Mouse (Mus musculus): ENCODE measurements around the gene Mblac2. TPM values are rescaled to one million over a fixed set of nuclear protein-coding genes. Genes with fewer than 3 reads are reported as not detected.

The Mblac2 gene
- 3.6 and 4.3 TPM in 2 replicates for polyA plus RNA-seq (2016; fragmentation: Nextera tagmentation; extraction: Ambion mirVana)

DNA sequence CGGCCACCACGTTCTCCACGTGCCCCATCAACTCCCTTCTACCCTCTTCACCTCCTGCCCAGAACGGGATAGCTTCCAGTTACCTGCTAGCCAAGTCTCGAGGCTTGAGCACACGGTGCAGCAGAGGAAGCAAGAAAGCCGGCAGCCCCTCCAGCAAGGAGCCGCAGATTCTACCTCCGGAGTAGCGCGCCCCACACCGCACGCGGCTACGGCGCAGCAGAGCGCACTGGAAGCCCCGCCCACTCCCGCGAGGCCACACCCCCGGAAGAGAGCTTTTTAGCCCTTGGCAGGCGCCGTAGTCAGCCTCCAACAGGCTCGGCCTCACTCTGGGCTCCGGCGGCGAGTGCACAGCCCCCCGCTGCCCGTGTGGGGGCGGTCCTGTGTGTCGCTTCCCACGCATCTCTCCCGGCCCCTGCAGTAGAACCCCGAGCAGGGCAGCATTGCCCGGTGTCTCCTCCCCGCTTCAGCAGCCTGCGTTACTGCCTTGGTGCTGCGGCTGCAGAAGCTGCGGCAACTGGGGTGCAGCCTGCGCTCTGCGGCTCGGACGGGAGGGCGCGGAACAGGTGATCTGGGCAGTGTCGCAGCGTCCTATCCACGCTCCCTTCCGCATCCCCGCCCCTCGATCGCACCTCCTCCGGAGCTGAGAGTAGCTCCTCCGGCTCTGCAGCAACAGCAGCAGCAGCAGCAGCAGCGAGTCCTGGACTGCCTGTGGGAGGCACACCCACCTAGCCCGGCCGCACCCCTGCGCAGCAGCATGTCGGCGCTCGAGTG is at the start of gene Mblac2, which contains the start of gene Polr3g:
TSS of gene Mblac2 (plus strand) at position 567 of the 771 bp plus-strand sequence.
TSS of gene Polr3g (minus strand) at position 239 of the 771 bp plus-strand sequence.
- WGBS = under 1% methylated on average over 61 of the region's 61 CpGs
- Histone ChIP-seq H3K27ac (replicated peaks) (peak within 1 kb of the TSS; percentile 89), H3K4me1 (peaks cover 25% of the 10 kb centered on the region), H3K9me3 (no peaks in the 10 kb centered on the region), H3K4me3 (peak within 1 kb of the TSS; percentile 84), H3K36me3 (replicated peaks) (peaks cover 3% of the 10 kb centered on the region; the same call in 1 of the 2 replicates), H3K27me3 (replicated peaks; ENCODE audit: low read depth, poor library complexity, severe bottlenecking) (no peaks in the 10 kb centered on the region)
- DNase-seq (ENCODE audit: low spot score) = peak; percentile 96

DNA sequence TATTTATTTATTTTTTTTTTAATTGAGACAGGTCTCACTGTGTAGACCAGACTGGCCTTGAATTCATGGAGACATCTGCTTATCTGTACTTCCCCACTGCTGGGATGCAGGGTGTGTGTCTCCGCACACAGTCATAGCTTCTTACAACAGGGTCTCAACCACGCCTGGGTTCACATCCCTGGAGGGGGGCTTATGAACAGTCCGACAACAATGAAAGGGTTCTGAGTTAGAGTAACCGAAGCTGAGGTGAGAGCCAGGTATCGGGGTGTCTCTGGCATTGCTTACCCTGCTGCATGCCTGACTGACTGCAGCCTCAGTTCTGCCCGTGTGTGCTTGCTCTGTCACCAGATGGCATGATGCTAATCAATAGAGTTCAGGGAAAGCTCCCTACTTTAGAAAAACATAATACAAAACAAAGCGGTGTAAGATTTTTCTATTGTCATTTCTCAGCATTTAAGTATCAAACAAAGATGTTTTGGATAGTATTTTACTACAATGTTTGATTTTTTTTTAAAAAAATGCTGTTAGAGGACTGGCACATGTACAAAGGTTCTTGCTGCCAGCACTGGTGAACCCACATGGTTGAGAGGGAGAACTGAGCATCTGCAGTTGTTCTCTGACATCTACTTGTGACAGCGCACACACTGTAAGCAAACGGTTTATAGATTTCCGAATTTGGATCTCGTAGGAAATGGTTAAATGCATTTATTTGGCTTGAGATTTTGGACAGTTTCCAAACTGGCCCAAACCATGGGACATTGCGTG is 47.4 kb upstream of the Mblac2 start:
- H3K9me3 ChIP-seq = no peaks in the 10 kb centered on the region
- no peak for DNase-seq (ENCODE audit: low spot score)
- WGBS = 91% methylated on average over 12 of the region's 12 CpGs
- H3K36me3 ChIP-seq (replicated peaks) = peaks cover 58% of the 10 kb centered on the region
- no peak overlapping the region for H3K4me3 ChIP-seq
- no peaks in the 10 kb centered on the region for H3K27me3 ChIP-seq (replicated peaks; ENCODE audit: low read depth, poor library complexity, severe bottlenecking)
- no peak overlapping the region for H3K27ac ChIP-seq (replicated peaks)
- H3K4me1 ChIP-seq = peaks cover 3% of the 10 kb centered on the region

DNA sequence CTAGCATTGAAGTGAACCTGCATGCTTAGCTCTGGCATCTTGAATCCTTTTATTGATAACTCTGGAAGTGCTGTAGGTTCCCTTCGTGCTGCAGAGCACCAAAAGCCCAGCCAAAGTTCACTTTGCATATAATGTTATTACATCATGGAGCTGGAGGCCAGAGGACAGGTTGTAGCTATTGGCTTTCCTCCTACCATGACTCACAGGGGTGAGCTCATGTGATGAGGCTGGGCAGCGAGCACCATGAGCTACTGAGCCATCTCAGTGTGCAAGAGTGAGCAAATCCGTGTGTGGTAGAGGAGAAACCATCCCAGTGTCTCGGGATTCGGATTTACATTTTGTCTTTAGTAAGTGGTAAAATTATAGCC is 46.8 kb upstream of the Mblac2 start:
- peaks cover 64% of the 10 kb centered on the region for H3K36me3 ChIP-seq (replicated peaks)

DNA sequence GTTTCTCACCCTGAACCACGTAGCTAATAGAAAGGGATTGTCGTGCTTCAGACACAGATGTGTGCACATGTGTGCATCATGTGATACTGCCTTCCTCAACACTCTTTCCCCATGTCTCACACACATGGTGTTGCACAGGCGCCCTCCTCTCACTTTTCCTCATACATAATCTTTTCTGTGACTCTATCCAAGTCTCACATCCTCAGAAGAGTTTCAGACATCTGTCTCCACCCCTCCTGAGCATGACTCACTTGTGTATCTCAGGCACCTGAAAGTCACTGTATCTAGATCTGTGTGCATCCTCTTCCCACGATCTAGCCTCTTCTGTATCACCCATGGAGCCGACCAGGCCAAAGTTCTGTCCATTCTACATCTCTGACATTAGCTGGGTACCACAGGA is 43.4 kb upstream of the Mblac2 start:
- no peak for DNase-seq (ENCODE audit: low spot score)
- H3K4me1 ChIP-seq = no peaks in the 10 kb centered on the region
- 89% methylated on average over 5 of the region's 5 CpGs for WGBS
- H3K27me3 ChIP-seq (replicated peaks; ENCODE audit: low read depth, poor library complexity, severe bottlenecking) = no peaks in the 10 kb centered on the region
- no peak overlapping the region for H3K27ac ChIP-seq (replicated peaks)
- peaks cover 71% of the 10 kb centered on the region for H3K36me3 ChIP-seq (replicated peaks)
- no peaks in the 10 kb centered on the region for H3K9me3 ChIP-seq
- no peak overlapping the region for H3K4me3 ChIP-seq

More for the DNA sequence above, 46.8 kb upstream of the Mblac2 start:
- Histone ChIP-seq H3K9me3 (no peaks in the 10 kb centered on the region), H3K4me3 (no peak overlapping the region), H3K4me1 (no peaks in the 10 kb centered on the region), H3K27ac (replicated peaks) (no peak overlapping the region), H3K27me3 (replicated peaks; ENCODE audit: low read depth, poor library complexity, severe bottlenecking) (no peaks in the 10 kb centered on the region)
- WGBS = 91% methylated on average over 5 of the region's 5 CpGs
- DNase-seq (ENCODE audit: low spot score) = no peak

DNA sequence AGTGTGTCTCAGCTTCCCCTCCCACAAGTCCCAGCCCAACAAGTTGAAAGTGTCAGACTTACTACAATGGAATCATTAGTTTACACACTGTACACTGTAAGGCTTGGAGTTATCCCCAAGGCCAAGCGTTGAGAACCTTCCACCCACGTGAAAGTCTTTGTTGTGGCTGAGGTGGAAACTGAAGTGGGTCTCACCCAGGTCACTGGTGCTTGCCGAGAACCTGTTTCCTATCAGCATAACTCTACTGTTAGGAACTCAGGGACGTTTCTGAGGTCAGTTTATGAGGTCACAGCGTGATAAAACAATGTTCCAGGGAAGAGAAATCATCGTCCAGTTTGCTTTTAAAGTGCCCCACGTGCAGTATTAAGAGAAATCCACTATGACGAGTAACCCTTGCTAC is 35.8 kb upstream of the Mblac2 start:
- 88% methylated on average over 8 of the region's 8 CpGs for WGBS
- no peaks in the 10 kb centered on the region for H3K27me3 ChIP-seq (replicated peaks; ENCODE audit: low read depth, poor library complexity, severe bottlenecking)
- H3K36me3 ChIP-seq (replicated peaks) = peaks cover 59% of the 10 kb centered on the region
- no peaks in the 10 kb centered on the region for H3K9me3 ChIP-seq
- no peaks in the 10 kb centered on the region for H3K4me1 ChIP-seq
- DNase-seq (ENCODE audit: low spot score) = no peak
- H3K27ac ChIP-seq (replicated peaks) = no peak overlapping the region
- no peak overlapping the region for H3K4me3 ChIP-seq

DNA sequence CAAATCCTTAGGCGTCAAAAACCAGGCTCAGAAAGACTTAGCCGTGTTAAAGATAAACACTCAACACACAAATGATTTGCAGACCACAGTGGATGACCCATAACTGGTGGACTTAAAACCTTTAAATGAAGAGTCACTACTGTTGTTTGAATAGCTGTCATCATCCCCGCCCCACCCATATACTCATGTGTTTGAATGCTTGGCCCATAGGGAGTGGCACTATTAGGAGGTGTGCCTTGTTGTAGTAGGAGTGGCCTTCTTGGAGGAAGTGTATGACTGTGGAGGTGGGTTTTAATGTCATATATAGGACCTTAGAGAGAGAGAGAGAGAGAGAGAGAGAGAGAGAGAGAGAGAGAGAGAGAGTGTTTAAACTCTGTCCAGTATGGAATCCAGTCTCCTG is 28.0 kb upstream of the Mblac2 start:
- Histone ChIP-seq H3K36me3 (replicated peaks) (peaks cover 21% of the 10 kb centered on the region), H3K4me1 (no peaks in the 10 kb centered on the region), H3K27me3 (replicated peaks; ENCODE audit: low read depth, poor library complexity, severe bottlenecking) (no peaks in the 10 kb centered on the region), H3K4me3 (no peak overlapping the region), H3K9me3 (no peaks in the 10 kb centered on the region), H3K27ac (replicated peaks) (no peak overlapping the region)
- WGBS = 88% methylated on average over 3 of the region's 3 CpGs
- DNase-seq (ENCODE audit: low spot score) = no peak

DNA sequence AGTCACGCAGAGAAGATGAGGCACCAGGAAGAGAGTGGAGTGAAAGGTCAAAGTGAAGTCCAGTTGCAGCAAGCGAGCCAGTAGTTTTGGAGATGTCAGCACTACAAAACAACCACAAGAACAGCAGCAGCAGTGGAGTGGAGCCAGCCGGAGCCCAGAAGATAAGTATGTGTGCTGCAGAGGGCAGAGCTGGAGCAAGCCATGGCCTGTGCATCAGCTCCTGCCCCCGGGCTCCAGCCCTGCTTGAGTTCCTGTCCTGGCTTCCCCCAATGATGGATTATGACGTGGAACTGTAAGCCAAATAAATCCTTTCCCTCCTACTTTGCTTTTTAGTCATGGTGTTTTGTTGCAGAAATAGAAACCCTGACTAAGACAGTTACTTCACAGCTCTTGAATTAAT is 26.9 kb upstream of the Mblac2 start:
- H3K36me3 ChIP-seq (replicated peaks) = peaks cover 26% of the 10 kb centered on the region
- no peak for DNase-seq (ENCODE audit: low spot score)
- H3K9me3 ChIP-seq = no peaks in the 10 kb centered on the region
- H3K4me1 ChIP-seq = no peaks in the 10 kb centered on the region
- H3K27me3 ChIP-seq (replicated peaks; ENCODE audit: low read depth, poor library complexity, severe bottlenecking) = no peaks in the 10 kb centered on the region
- 84% methylated on average over 5 of the region's 5 CpGs for WGBS
- H3K27ac ChIP-seq (replicated peaks) = no peak overlapping the region
- no peak overlapping the region for H3K4me3 ChIP-seq

DNA sequence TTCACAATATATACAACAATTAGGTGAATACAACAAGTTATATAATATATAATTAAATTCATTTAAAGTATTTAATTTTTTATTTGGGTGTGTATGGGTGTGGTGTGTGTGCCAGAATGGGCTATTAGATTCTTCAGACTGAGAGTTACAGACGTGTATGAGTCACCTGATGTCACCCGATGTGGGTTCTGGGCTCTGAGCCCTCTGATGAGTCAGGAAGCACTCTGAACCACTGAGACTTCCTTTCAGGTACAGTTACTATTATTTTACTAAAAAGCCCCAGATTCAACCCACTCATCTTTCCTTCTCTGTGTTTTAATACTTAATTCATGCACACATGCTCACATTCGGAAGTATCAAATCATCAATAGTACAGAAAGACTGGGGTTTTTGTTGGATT is 26.3 kb upstream of the Mblac2 start:
- Histone ChIP-seq H3K4me1 (no peaks in the 10 kb centered on the region), H3K4me3 (no peak overlapping the region), H3K9me3 (no peaks in the 10 kb centered on the region), H3K27ac (replicated peaks) (no peak overlapping the region), H3K36me3 (replicated peaks) (peaks cover 31% of the 10 kb centered on the region), H3K27me3 (replicated peaks; ENCODE audit: low read depth, poor library complexity, severe bottlenecking) (no peaks in the 10 kb centered on the region)
- DNase-seq (ENCODE audit: low spot score) = no peak
- 92% methylated on average over 3 of the region's 3 CpGs for WGBS

DNA sequence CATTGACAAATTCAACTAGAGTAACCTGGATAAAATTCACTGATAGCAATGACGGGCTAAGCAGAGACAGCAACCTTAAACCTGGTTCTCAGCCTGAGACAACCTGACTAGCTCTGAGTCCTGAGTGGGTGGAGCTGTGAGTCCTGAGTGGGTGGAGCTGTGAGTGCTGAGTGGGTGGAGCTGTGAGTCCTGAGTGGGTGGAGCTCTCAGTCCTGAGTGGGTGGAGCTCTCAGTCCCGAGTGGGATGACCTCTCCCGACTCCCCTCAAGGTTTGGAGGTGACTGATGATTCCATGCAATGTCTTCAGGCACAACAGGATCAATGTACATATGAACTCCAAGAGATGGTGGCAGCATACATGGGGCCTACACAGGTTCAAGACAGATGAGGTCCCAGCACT is 21.6 kb upstream of the Mblac2 start:
- no peaks in the 10 kb centered on the region for H3K9me3 ChIP-seq
- no peak overlapping the region for H3K4me3 ChIP-seq
- no peaks in the 10 kb centered on the region for H3K4me1 ChIP-seq
- peaks cover 33% of the 10 kb centered on the region for H3K36me3 ChIP-seq (replicated peaks)
- DNase-seq (ENCODE audit: low spot score) = no peak
- 93% methylated on average over 3 of the region's 3 CpGs for WGBS
- H3K27ac ChIP-seq (replicated peaks) = no peak overlapping the region
- H3K27me3 ChIP-seq (replicated peaks; ENCODE audit: low read depth, poor library complexity, severe bottlenecking) = no peaks in the 10 kb centered on the region

DNA sequence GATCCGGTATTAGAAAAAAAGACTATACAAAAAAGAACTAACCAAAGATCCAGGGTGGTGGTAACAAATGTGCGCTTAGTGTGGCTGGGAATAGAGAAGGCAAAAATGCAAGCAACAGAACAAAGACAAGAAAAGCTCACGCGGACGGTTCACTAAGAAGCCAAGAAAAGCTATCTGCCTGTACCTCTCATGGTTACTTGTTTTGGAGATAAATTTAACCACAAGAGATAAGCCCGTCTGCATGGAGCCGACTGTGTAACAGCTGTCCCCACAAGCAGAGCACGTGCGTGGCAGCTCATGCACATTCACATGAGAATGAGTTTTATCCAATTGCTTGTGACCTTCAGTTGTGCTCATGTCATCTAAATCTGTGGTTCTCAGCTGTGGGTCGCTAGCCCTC is 20.7 kb upstream of the Mblac2 start:
- peaks cover 33% of the 10 kb centered on the region for H3K36me3 ChIP-seq (replicated peaks)
- no peaks in the 10 kb centered on the region for H3K9me3 ChIP-seq
- 89% methylated on average over 10 of the region's 10 CpGs for WGBS
- no peak for DNase-seq (ENCODE audit: low spot score)
- no peak overlapping the region for H3K4me3 ChIP-seq
- H3K4me1 ChIP-seq = no peaks in the 10 kb centered on the region
- H3K27me3 ChIP-seq (replicated peaks; ENCODE audit: low read depth, poor library complexity, severe bottlenecking) = no peaks in the 10 kb centered on the region
- no peak overlapping the region for H3K27ac ChIP-seq (replicated peaks)

DNA sequence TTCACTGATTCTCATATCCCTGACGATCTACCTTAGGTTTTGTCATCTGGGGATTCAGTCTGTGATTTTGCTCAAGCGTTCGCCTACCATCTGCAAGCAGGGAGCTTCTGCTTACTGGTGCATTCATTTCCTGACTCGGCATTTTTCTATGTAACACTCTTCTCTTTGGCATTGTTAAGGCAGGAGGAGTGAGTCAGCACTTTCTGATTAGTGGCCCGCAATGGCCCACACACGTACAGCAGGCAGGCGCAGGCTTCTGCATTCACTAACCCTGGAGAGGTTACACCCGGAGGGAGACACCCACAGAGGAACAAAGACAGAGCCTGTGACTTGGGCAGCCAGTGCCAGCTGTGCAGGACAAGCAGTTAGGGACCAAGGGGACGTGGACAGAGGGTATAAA is 19.5 kb upstream of the Mblac2 start:
- Histone ChIP-seq H3K27ac (replicated peaks) (0 out of 2 replicates have a peak overlapping the region, but pooled peaks have one; percentile 2), H3K9me3 (no peaks in the 10 kb centered on the region), H3K36me3 (replicated peaks) (peaks cover 33% of the 10 kb centered on the region), H3K27me3 (replicated peaks; ENCODE audit: low read depth, poor library complexity, severe bottlenecking) (no peaks in the 10 kb centered on the region), H3K4me1 (no peaks in the 10 kb centered on the region), H3K4me3 (no peak overlapping the region)
- DNase-seq (ENCODE audit: low spot score) = peak; percentile 16
- 69% methylated on average over 9 of the region's 9 CpGs for WGBS

DNA sequence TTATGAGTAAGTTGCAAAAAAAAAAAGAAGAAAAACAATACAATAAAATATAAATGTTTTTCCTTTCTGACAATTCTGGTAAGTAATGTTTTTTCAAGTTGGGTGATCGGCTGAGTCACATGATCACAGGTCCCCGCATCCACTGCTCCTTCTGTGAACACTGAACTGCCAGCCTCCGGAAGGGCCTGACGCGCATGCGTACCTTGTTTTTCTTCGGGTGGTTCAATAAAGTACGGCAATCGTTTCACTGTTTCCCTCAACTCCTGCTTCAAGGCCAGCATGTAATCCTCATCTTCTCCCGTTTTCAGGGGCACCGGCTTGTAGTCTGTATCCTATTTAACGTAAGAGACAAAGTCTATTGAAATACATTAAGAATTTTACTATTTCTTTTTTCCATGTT is 16.7 kb upstream of the Mblac2 start:
- DNase-seq (ENCODE audit: low spot score) = no peak
- H3K27ac ChIP-seq (replicated peaks) = no peak overlapping the region
- H3K4me3 ChIP-seq = no peak overlapping the region
- WGBS = 95% methylated on average over 12 of the region's 12 CpGs
- H3K27me3 ChIP-seq (replicated peaks; ENCODE audit: low read depth, poor library complexity, severe bottlenecking) = no peaks in the 10 kb centered on the region
- H3K4me1 ChIP-seq = no peaks in the 10 kb centered on the region
- no peaks in the 10 kb centered on the region for H3K9me3 ChIP-seq
- peaks cover 35% of the 10 kb centered on the region for H3K36me3 ChIP-seq (replicated peaks)

DNA sequence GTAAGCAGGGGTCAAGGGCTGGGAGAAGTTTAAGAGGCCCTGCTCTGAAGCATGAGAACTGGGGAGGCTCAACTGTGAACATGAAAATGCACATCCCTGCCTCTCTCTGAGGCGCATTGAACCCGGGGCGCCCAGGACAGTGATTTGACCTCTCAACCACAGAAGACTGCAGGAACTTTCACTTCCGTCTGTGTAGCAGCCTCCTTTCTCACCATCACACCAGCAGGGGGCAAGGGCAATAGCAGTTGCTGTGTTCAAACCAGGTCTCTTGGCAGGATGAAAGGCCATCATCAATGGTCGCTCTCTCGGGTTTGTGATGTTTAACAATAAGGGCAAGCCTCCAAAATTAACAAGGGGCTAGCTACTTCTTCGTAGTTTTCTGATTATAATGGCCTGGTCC is 8.0 kb upstream of the Mblac2 start:
- 86% methylated on average over 7 of the region's 7 CpGs for WGBS

More for the DNA sequence above, 8.0 kb upstream of the Mblac2 start:
- Histone ChIP-seq H3K4me1 (no peaks in the 10 kb centered on the region), H3K4me3 (no peak overlapping the region), H3K9me3 (no peaks in the 10 kb centered on the region), H3K27me3 (replicated peaks; ENCODE audit: low read depth, poor library complexity, severe bottlenecking) (no peaks in the 10 kb centered on the region), H3K36me3 (replicated peaks) (peaks cover 11% of the 10 kb centered on the region), H3K27ac (replicated peaks) (no peak overlapping the region)
- DNase-seq (ENCODE audit: low spot score) = no peak
